Mouse (Mus musculus) forebrain, embryonic 12.5 days (tissue): ENCODE results near the gene A930018P22Rik. TPM values are rescaled to one million over a fixed set of nuclear protein-coding genes. Genes with fewer than 3 reads are reported as not detected.
"Not testable (repeated sequence)": the region's sequence is repeated elsewhere in the genome, so short reads cannot be mapped to it uniquely, and the experiment has no call there.

Experiments
- ATAC-seq: fragments of 200-750 bp; cut with Nextera tagmentation; 2 replicates; pipeline ENCODE4 v1.8.0; 2017; ENCODE audit warnings: moderate TSS enrichment; ENCODE audit not compliant: low FRiP score
- H3K27ac ChIP-seq: fragments of 300-500 bp; sonication (generic); 2 replicates; pipeline ENCODE4 v1.5.1; 2016; ENCODE audit warnings: mild to moderate bottlenecking
- H3K27me3 ChIP-seq: fragments of 300-500 bp; sonication (generic); 2 replicates; pipeline ENCODE4 v1.6.1; 2016; ENCODE audit warnings: mild to moderate bottlenecking
- H3K36me3 ChIP-seq: fragments of 300-500 bp; sonication (generic); replicated peaks from 2 replicates; pipeline ENCODE4 v1.6.1; 2016; ENCODE audit warnings: mild to moderate bottlenecking
- H3K4me1 ChIP-seq: fragments of 300-500 bp; sonication (generic); 2 replicates; pipeline ENCODE4 v1.6.1; 2016
- H3K4me2 ChIP-seq: fragments of 300-500 bp; sonication (generic); 2 replicates; pipeline ENCODE4 v1.6.1; 2016; ENCODE audit warnings: mild to moderate bottlenecking, moderate library complexity
- H3K4me3 ChIP-seq: fragments of 300-500 bp; sonication (generic); replicated peaks from 2 replicates; pipeline ENCODE4 v1.5.1; 2016; ENCODE audit warnings: mild to moderate bottlenecking
- H3K9ac ChIP-seq: fragments of 300-500 bp; sonication (generic); 2 replicates; pipeline ENCODE4 v1.6.1; 2016; ENCODE audit warnings: mild to moderate bottlenecking
- H3K9me3 ChIP-seq: fragments of 300-500 bp; sonication (generic); 2 replicates; pipeline ENCODE4 v1.6.1; 2016
- WGBS: fragments of 180-500 bp; shearing (Covaris S2); methylation state at CpG from one replicate; pipeline ENCODE4 v1.1.7; 2016; 5-methylcytosine and 5-hydroxymethylcytosine counted together
- polyA plus RNA-seq: library from polyadenylated mRNA; unstranded; fragments of >200 nt; fragmentation: Nextera tagmentation; extraction: Ambion mirVana; gene quantifications from 2 replicates; pipeline ENCODE4 v1.2.1, GENCODE M21; 2016

The A930018P22Rik gene
- not detected in 2 replicates for polyA plus RNA-seq

GRCm38 (mm10) chr2:104122505-104123378, at the start of gene A930018P22Rik:
Gene A930018P22Rik, plus strand, starts transcription at chr2:104122769.
- Histone ChIP-seq H3K4me1 (peaks cover 5% of the 10 kb centered on the region; the same call in 1 of the 2 replicates), H3K4me2 (peak within 1 kb of the TSS; percentile 71), H3K4me3 (peak within 1 kb of the TSS; percentile 58), H3K27ac (no peak within 1 kb of the TSS), H3K27me3 (peaks cover 39% of the 10 kb centered on the region), H3K9ac (peak within 1 kb of the TSS; percentile 61), H3K36me3 (no peaks in the 10 kb centered on the region), H3K9me3 (no peaks in the 10 kb centered on the region)
- WGBS = under 1% methylated on average over 70 of the region's 74 CpGs
- peak; percentile 94 for ATAC-seq

- not testable (repeated sequence) for H3K27ac ChIP-seq, H3K9ac ChIP-seq, H3K36me3 ChIP-seq, H3K4me1 ChIP-seq, H3K4me3 ChIP-seq, H3K27me3 ChIP-seq, H3K4me2 ChIP-seq, ATAC-seq, H3K9me3 ChIP-seq
- 81% methylated on average over 5 of the region's 5 CpGs for WGBS
Measured at GRCm38 (mm10) chr2:104078285-104078684, 44.3 kb upstream of the A930018P22Rik start.

GRCm38 (mm10) chr2:104081436-104082050, 41.0 kb upstream of the A930018P22Rik start:
- H3K4me2 ChIP-seq, H3K9ac ChIP-seq, H3K9me3 ChIP-seq, H3K27me3 ChIP-seq, ATAC-seq, H3K4me3 ChIP-seq, H3K27ac ChIP-seq, H3K36me3 ChIP-seq, H3K4me1 ChIP-seq: not testable (repeated sequence)
- WGBS = no CpG with 5 or more reads among the region's 1 CpGs

- no peak for ATAC-seq
- H3K9ac ChIP-seq = no peak overlapping the region
- no peak overlapping the region for H3K4me3 ChIP-seq
- H3K27ac ChIP-seq = no peak overlapping the region
- H3K27me3 ChIP-seq = no peaks in the 10 kb centered on the region
- no peak overlapping the region for H3K4me2 ChIP-seq
- H3K4me1 ChIP-seq = no peaks in the 10 kb centered on the region
- no peaks in the 10 kb centered on the region for H3K36me3 ChIP-seq
- H3K9me3 ChIP-seq = no peaks in the 10 kb centered on the region
Measured at GRCm38 (mm10) chr2:104082474-104082873, 40.1 kb upstream of the A930018P22Rik start.

- H3K9ac ChIP-seq, ATAC-seq, H3K27ac ChIP-seq, H3K4me3 ChIP-seq, H3K4me1 ChIP-seq, H3K4me2 ChIP-seq, H3K27me3 ChIP-seq, H3K36me3 ChIP-seq, H3K9me3 ChIP-seq: not testable (repeated sequence)
Measured at GRCm38 (mm10) chr2:104084027-104084426, 38.5 kb upstream of the A930018P22Rik start.

DNA sequence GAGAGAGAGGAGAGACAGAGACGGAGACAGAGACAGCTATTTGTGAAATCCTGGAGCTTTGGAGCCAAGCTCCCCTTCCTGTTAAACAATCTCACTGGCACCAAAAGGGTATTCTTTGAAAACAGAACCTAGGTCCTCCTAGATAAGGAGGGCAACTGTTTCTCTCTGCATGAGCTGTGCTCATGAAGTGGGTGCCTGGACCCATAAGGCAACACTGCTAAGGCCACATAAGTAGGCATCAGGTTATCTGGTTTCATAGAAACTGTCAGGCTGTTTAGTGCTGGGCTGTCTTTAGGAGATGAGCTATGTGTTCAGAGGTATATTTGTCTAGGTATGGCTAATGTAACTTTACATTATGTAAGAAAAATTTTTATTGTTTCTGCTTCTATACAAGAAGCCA, 35.0 kb upstream of the A930018P22Rik start:
- ATAC-seq, H3K4me1 ChIP-seq, H3K9me3 ChIP-seq, H3K27me3 ChIP-seq, H3K36me3 ChIP-seq, H3K9ac ChIP-seq, H3K27ac ChIP-seq, H3K4me2 ChIP-seq, H3K4me3 ChIP-seq: not testable (repeated sequence)
- 80% methylated on average over 1 of the region's 1 CpGs for WGBS

- H3K36me3 ChIP-seq = no peaks in the 10 kb centered on the region
- H3K9ac ChIP-seq = no peak overlapping the region
- no peak overlapping the region for H3K27ac ChIP-seq
- H3K4me2 ChIP-seq = no peak overlapping the region
- ATAC-seq = no peak
- H3K4me3 ChIP-seq = no peak overlapping the region
- no peaks in the 10 kb centered on the region for H3K9me3 ChIP-seq
- H3K27me3 ChIP-seq = no peaks in the 10 kb centered on the region
- H3K4me1 ChIP-seq = peaks cover 14% of the 10 kb centered on the region
- WGBS = 75% methylated on average over 2 of the region's 2 CpGs
Measured at GRCm38 (mm10) chr2:104093305-104093704, 29.3 kb upstream of the A930018P22Rik start.

DNA sequence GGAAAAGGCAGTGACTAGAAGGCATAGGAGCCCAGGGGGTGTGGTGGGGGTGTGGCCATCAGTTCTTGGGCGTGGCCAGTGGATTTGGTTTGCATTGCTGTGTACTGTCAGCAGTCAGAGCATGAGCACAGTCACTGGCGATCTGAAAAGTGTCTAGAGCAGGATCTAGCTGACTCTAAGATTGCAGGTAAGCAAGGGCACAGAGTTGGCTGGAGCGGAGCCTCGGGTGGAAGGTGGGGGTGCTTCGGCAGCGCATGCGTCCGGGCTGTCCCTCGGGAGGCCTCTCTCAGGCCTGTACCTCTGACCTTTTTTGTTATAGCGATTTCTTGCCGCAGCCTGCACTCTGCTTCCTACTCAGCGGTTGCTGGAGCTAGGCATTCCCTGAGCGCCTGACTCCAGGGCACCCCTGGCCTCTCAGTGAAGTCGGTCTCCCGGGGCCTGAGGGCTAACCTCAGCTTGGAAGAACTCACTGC, 26.8 kb upstream of the A930018P22Rik start, which contains the start of gene Cd59a:
Gene Cd59a (plus strand): TSS at position 61 of the 473 bp plus-strand sequence.
- ATAC-seq = peak; percentile 88
- no peaks in the 10 kb centered on the region for H3K9me3 ChIP-seq
- peak within 1 kb of the TSS; percentile 62; the same call in 1 of the 2 replicates for H3K27ac ChIP-seq
- no peaks in the 10 kb centered on the region for H3K27me3 ChIP-seq
- 5% methylated on average over 15 of the region's 15 CpGs for WGBS
- H3K36me3 ChIP-seq = no peaks in the 10 kb centered on the region
- H3K4me1 ChIP-seq = peaks cover 14% of the 10 kb centered on the region
- peak within 1 kb of the TSS; percentile 43 for H3K4me3 ChIP-seq
- H3K9ac ChIP-seq = peak within 1 kb of the TSS; percentile 43; the same call in 1 of the 2 replicates
- peak within 1 kb of the TSS; percentile 62 for H3K4me2 ChIP-seq

DNA sequence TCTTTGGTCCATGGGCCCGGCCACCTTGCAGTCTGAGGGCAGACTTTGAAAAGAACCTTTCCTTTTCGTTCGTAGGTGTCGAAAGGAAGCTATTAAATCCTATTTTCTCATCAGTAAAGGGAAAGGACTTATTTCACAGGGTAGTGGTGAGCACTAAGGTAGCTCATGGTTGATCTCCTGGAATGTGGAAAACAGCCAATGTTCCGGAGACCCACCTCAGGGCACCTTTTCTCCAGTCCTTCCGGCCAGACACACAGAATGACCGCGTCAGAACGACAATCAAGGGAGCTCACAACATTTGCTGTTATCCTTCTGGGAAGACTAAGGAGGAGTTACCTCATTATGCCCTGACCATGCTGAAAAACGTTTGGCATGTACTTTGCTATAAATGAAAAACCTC, 26.3 kb upstream of the A930018P22Rik start:
- Histone ChIP-seq H3K9ac (peak overlapping the region; percentile 43; the same call in 1 of the 2 replicates), H3K9me3 (no peaks in the 10 kb centered on the region), H3K4me2 (peak overlapping the region; percentile 62), H3K4me1 (peaks cover 14% of the 10 kb centered on the region), H3K27ac (peak overlapping the region; percentile 62; the same call in 1 of the 2 replicates), H3K27me3 (no peaks in the 10 kb centered on the region), H3K4me3 (peak overlapping the region; percentile 43), H3K36me3 (no peaks in the 10 kb centered on the region)
- 34% methylated on average over 10 of the region's 10 CpGs for WGBS
- no peak for ATAC-seq

DNA sequence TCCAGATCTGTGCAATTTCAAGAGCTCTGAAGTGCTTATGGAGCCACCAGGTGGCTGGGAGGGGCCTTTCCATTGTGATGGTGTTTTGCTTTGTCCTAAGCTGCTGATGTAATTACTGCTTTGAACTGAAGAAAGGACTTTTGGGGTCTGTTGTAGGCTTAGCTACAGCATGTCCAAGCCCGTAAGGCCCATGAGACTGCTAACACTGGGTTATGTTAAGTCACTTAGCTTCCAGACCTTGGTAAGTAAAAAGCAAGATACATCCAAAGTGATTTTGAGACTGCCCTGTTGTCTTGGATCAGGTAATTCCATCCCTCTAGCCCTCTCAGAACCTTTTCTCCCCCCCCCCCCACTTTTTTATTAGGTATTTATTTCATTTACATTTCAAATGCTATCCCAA, 25.8 kb upstream of the A930018P22Rik start:
- not testable (repeated sequence) for H3K9me3 ChIP-seq, H3K27me3 ChIP-seq, H3K9ac ChIP-seq, H3K4me3 ChIP-seq, H3K4me2 ChIP-seq, H3K27ac ChIP-seq, H3K36me3 ChIP-seq
- 0 out of 2 replicates have a peak, but pooled peaks have one; percentile 20 for ATAC-seq
- 35% methylated on average over 1 of the region's 1 CpGs for WGBS
- peaks cover 14% of the 10 kb centered on the region for H3K4me1 ChIP-seq

DNA sequence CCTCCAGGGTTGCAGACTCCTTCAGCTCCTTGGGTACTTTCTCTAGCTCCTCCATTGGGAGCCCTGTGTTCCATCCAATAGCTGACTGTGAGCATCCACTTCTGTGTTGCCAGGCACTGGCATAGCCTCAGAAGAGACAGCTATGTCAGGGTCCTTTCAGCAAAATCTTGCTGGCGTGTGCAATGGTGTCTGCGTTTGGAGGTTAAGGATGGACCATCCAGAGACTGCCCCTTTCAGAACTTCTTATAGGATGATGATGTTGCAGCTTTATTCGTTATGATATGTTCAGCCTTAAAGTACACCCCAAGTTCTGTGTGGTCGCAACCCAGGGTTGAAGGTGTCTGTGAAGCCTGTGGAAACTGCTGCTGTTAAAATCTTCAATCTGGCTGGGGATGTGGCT, 25.2 kb upstream of the A930018P22Rik start:
- WGBS = 94% methylated on average over 4 of the region's 4 CpGs
- not testable (repeated sequence) for ATAC-seq, H3K27ac ChIP-seq, H3K4me2 ChIP-seq, H3K9ac ChIP-seq, H3K4me3 ChIP-seq, H3K27me3 ChIP-seq, H3K9me3 ChIP-seq, H3K36me3 ChIP-seq
- peaks cover 14% of the 10 kb centered on the region for H3K4me1 ChIP-seq

- Histone ChIP-seq H3K4me1 (peaks cover 14% of the 10 kb centered on the region), H3K27me3 (0 out of 2 replicates have a peak, but pooled peaks cover 3% of the 10 kb centered on the region), H3K9ac (no peak overlapping the region), H3K36me3 (no peaks in the 10 kb centered on the region), H3K4me2 (no peak overlapping the region), H3K27ac (no peak overlapping the region), H3K9me3 (no peaks in the 10 kb centered on the region), H3K4me3 (no peak overlapping the region)
- 49% methylated on average over 3 of the region's 3 CpGs for WGBS
- no peak for ATAC-seq
Measured at GRCm38 (mm10) chr2:104098529-104099230, 23.9 kb upstream of the A930018P22Rik start.
